In genomic region chr10:128175996-128176755, GRCm38 (mm10) we compare ENCODE assay signal across 8 mouse cellular contexts. TPM values are rescaled to one million over a fixed set of nuclear protein-coding genes. Genes with fewer than 3 reads are reported as not detected.
DNase-seq lines count a peak whose midpoint lies in the region; ATAC-seq and TF ChIP-seq lines count a peak whose summit lies in the region.

No protein-coding gene starts in this region.

- H3K4me2 ChIP-seq in heart, embryonic 13.5 days: peak overlapping the region; percentile 90
- H3K4me2 ChIP-seq in kidney, embryonic 15.5 days: peak overlapping the region; percentile 73
- H3K4me2 ChIP-seq in liver, embryonic 11.5 days: peak overlapping the region; percentile 61
- peak overlapping the region; percentile 69 for H3K4me2 ChIP-seq in stomach, embryonic 14.5 days (replicated peaks; ENCODE audit: low read depth, low read length)

- no peaks in the 10 kb centered on the region for H3K9me3 ChIP-seq in heart, embryonic 13.5 days
- H3K9me3 ChIP-seq in kidney, embryonic 15.5 days (replicated peaks): no peaks in the 10 kb centered on the region
- H3K9me3 ChIP-seq in liver, embryonic 11.5 days (ENCODE audit: control insufficient read depth, low read length): no peaks in the 10 kb centered on the region
- no peaks in the 10 kb centered on the region for H3K9me3 ChIP-seq in stomach, embryonic 14.5 days (ENCODE audit: control insufficient read depth, low read depth, low read length)

- peak; percentile 87 for DNase-seq in CD4-positive, CD25-positive, alpha-beta regulatory T cell, adult 2 months (ENCODE audit: low read depth, low spot score)
- DNase-seq in liver, embryonic 11.5 days (ENCODE audit: low spot score): peak; percentile 71

- H3K27me3 ChIP-seq in heart, embryonic 13.5 days (replicated peaks): no peaks in the 10 kb centered on the region
- H3K27me3 ChIP-seq in kidney, embryonic 15.5 days: no peaks in the 10 kb centered on the region
- H3K27me3 ChIP-seq in liver, embryonic 11.5 days (replicated peaks; ENCODE audit: control insufficient read depth, insufficient read depth, low read length): no peaks in the 10 kb centered on the region
- no peaks in the 10 kb centered on the region for H3K27me3 ChIP-seq in stomach, embryonic 14.5 days (ENCODE audit: control insufficient read depth, insufficient read depth, low read length)

- peak; percentile 62; the same call in 1 of the 2 replicates for ATAC-seq in heart, embryonic 13.5 days (ENCODE audit: extremely low read depth, insufficient number of reproducible peaks, low FRiP score, low TSS enrichment)
- peak; percentile 77 for ATAC-seq in kidney, embryonic 15.5 days (replicated peaks; ENCODE audit: low FRiP score)
- ATAC-seq in liver, embryonic 11.5 days (replicated peaks; ENCODE audit: low FRiP score): peak; percentile 86
- peak; percentile 97 for ATAC-seq in monocyte, adult 5-6 weeks (replicated peaks; ENCODE audit: insufficient number of reproducible peaks, low FRiP score, low TSS enrichment, poor library complexity, severe bottlenecking)
- ATAC-seq in stomach, embryonic 14.5 days (ENCODE audit: insufficient number of reproducible peaks, insufficient read depth, low FRiP score, low read depth): peak; percentile 87

- no peak for TF ChIP-seq CTCF in bone marrow, adult 2 months (IDR thresholded peaks at IDR 0.05; ENCODE audit: control insufficient read depth, insufficient read depth, low read length)
- no peak for TF ChIP-seq CTCF in embryonic fibroblast, embryonic 13.5 days (IDR thresholded peaks at IDR 0.05; ENCODE audit: borderline replicate concordance, insufficient read depth, low read length)

- no peak for TF ChIP-seq POLR2A in bone marrow, adult 2 months (IDR thresholded peaks at IDR 0.05; ENCODE audit: borderline replicate concordance, control insufficient read depth, low read depth, low read length)
- TF ChIP-seq POLR2A in embryonic fibroblast, embryonic 13.5 days (IDR thresholded peaks at IDR 0.05; ENCODE audit: low read depth, low read length): peak; percentile 49

- H3K4me3 ChIP-seq in bone marrow, adult 2 months (replicated peaks; ENCODE audit: control insufficient read depth, low read depth, low read length): peak overlapping the region; percentile 86
- peak overlapping the region; percentile 81 for H3K4me3 ChIP-seq in embryonic fibroblast, embryonic 13.5 days (ENCODE audit: insufficient read depth, low read length)
- peak overlapping the region; percentile 66 for H3K4me3 ChIP-seq in heart, embryonic 13.5 days
- H3K4me3 ChIP-seq in kidney, embryonic 15.5 days (replicated peaks): peak overlapping the region; percentile 74
- peak overlapping the region; percentile 51 for H3K4me3 ChIP-seq in liver, embryonic 11.5 days (ENCODE audit: low read depth, low read length)
- peak overlapping the region; percentile 69 for H3K4me3 ChIP-seq in stomach, embryonic 14.5 days (ENCODE audit: low read depth, low read length)

- under 1% methylated on average over 17 of the region's 17 CpGs for WGBS in bone marrow, adult 2 months
- under 1% methylated on average over 17 of the region's 17 CpGs for WGBS in heart, embryonic 13.5 days
- under 1% methylated on average over 17 of the region's 17 CpGs for WGBS in kidney, embryonic 15.5 days
- 1% methylated on average over 17 of the region's 17 CpGs for WGBS in liver, embryonic 11.5 days
- WGBS in stomach, embryonic 14.5 days: under 1% methylated on average over 16 of the region's 17 CpGs

- H3K9ac ChIP-seq in heart, embryonic 13.5 days: peak overlapping the region; percentile 93
- H3K9ac ChIP-seq in kidney, embryonic 15.5 days: peak overlapping the region; percentile 76
- peak overlapping the region; percentile 65 for H3K9ac ChIP-seq in liver, embryonic 11.5 days (ENCODE audit: low read depth, low read length)
- peak overlapping the region; percentile 58 for H3K9ac ChIP-seq in stomach, embryonic 14.5 days (replicated peaks; ENCODE audit: low read depth, low read length)

- no peak overlapping the region for H3K27ac ChIP-seq in bone marrow, adult 2 months (ENCODE audit: control insufficient read depth, insufficient read depth, low read depth, low read length, poor library complexity)
- peak overlapping the region; percentile 97 for H3K27ac ChIP-seq in embryonic fibroblast, embryonic 13.5 days (ENCODE audit: insufficient read depth, low read length)
- H3K27ac ChIP-seq in heart, embryonic 13.5 days (replicated peaks): peak overlapping the region; percentile 90
- peak overlapping the region; percentile 97 for H3K27ac ChIP-seq in kidney, embryonic 15.5 days
- H3K27ac ChIP-seq in liver, embryonic 11.5 days (ENCODE audit: low read depth, low read length): peak overlapping the region; percentile 38; the same call in 1 of the 2 replicates
- peak overlapping the region; percentile 94 for H3K27ac ChIP-seq in stomach, embryonic 14.5 days (ENCODE audit: low read length)

- peaks cover 1% of the 10 kb centered on the region for H3K4me1 ChIP-seq in bone marrow, adult 2 months (ENCODE audit: control insufficient read depth, insufficient read depth, low read length)
- peaks cover 8% of the 10 kb centered on the region for H3K4me1 ChIP-seq in embryonic fibroblast, embryonic 13.5 days (ENCODE audit: control insufficient read depth, insufficient read depth, low read length)
- peaks cover 44% of the 10 kb centered on the region for H3K4me1 ChIP-seq in heart, embryonic 13.5 days
- peaks cover 45% of the 10 kb centered on the region for H3K4me1 ChIP-seq in kidney, embryonic 15.5 days
- H3K4me1 ChIP-seq in liver, embryonic 11.5 days (replicated peaks; ENCODE audit: control insufficient read depth, insufficient read depth, low read length): peaks cover 17% of the 10 kb centered on the region
- H3K4me1 ChIP-seq in stomach, embryonic 14.5 days (ENCODE audit: control insufficient read depth, insufficient read depth, low read length): peaks cover 23% of the 10 kb centered on the region

- H3K36me3 ChIP-seq in heart, embryonic 13.5 days: no peaks in the 10 kb centered on the region
- H3K36me3 ChIP-seq in kidney, embryonic 15.5 days: no peaks in the 10 kb centered on the region
- H3K36me3 ChIP-seq in liver, embryonic 11.5 days (ENCODE audit: control insufficient read depth, insufficient read depth, low read length): no peaks in the 10 kb centered on the region
- no peaks in the 10 kb centered on the region for H3K36me3 ChIP-seq in stomach, embryonic 14.5 days (ENCODE audit: control insufficient read depth, insufficient read depth, low read length)

RNA-seq across cellular contexts. Expression of gene Rbms2, which starts 3.9 kb away (rescaled TPM):
- polyA plus RNA-seq in bone marrow, adult 2 months (2011; ENCODE audit: insufficient read depth, insufficient read length, low replicate concordance, missing spikeins): 5.9 and 16.2 TPM in 2 replicates
- 167 and 198 TPM in 2 replicates for polyA plus RNA-seq in embryonic fibroblast, embryonic 13.5 days (2011; ENCODE audit: insufficient read length, low read depth, missing spikeins)
- 35.4 and 37.3 TPM in 2 replicates for polyA plus RNA-seq in heart, embryonic 13.5 days (2015; fragmentation: Nextera tagmentation; extraction: Ambion mirVana)
- 40.6 and 42.8 TPM in 2 replicates for polyA plus RNA-seq in kidney, embryonic 15.5 days (2015; fragmentation: Nextera tagmentation; extraction: Ambion mirVana)
- polyA plus RNA-seq in liver, embryonic 11.5 days (2014; fragmentation: Nextera tagmentation; extraction: Ambion mirVana): 14.6 and 17.0 TPM in 2 replicates
- 2.2 to 23.9 TPM (median 6.5 TPM) in 3 replicates for total RNA-seq in monocyte, adult 5-6 weeks (2017)
- 29.5 and 35.6 TPM in 2 replicates for polyA plus RNA-seq in stomach, embryonic 14.5 days (2014; fragmentation: Nextera tagmentation; extraction: Ambion mirVana)

RNA-seq across cellular contexts. Expression of gene Gls2, which starts 18.1 kb away (rescaled TPM):
- polyA plus RNA-seq in bone marrow, adult 2 months (2011; ENCODE audit: insufficient read depth, insufficient read length, low replicate concordance, missing spikeins): 1.3 and 3.2 TPM in 2 replicates
- 1.1 and 1.2 TPM in 2 replicates for polyA plus RNA-seq in embryonic fibroblast, embryonic 13.5 days (2011; ENCODE audit: insufficient read length, low read depth, missing spikeins)
- polyA plus RNA-seq in heart, embryonic 13.5 days (2015; fragmentation: Nextera tagmentation; extraction: Ambion mirVana): 0.53 and 0.96 TPM in 2 replicates
- polyA plus RNA-seq in kidney, embryonic 15.5 days (2015; fragmentation: Nextera tagmentation; extraction: Ambion mirVana): 1.4 and 1.8 TPM in 2 replicates
- 3.1 and 3.4 TPM in 2 replicates for polyA plus RNA-seq in liver, embryonic 11.5 days (2014; fragmentation: Nextera tagmentation; extraction: Ambion mirVana)
- not detected in 3 replicates for total RNA-seq in monocyte, adult 5-6 weeks (2017)
- 0.78 and 0.84 TPM in 2 replicates for polyA plus RNA-seq in stomach, embryonic 14.5 days (2014; fragmentation: Nextera tagmentation; extraction: Ambion mirVana)

RNA-seq across cellular contexts. Expression of gene Spryd4, which starts 35.4 kb away (rescaled TPM):
- polyA plus RNA-seq in bone marrow, adult 2 months (2011; ENCODE audit: insufficient read depth, insufficient read length, low replicate concordance, missing spikeins): 5.1 and 5.3 TPM in 2 replicates
- 14.5 and 17.6 TPM in 2 replicates for polyA plus RNA-seq in embryonic fibroblast, embryonic 13.5 days (2011; ENCODE audit: insufficient read length, low read depth, missing spikeins)
- 40.7 and 40.8 TPM in 2 replicates for polyA plus RNA-seq in heart, embryonic 13.5 days (2015; fragmentation: Nextera tagmentation; extraction: Ambion mirVana)
- 32.8 and 34.3 TPM in 2 replicates for polyA plus RNA-seq in kidney, embryonic 15.5 days (2015; fragmentation: Nextera tagmentation; extraction: Ambion mirVana)
- polyA plus RNA-seq in liver, embryonic 11.5 days (2014; fragmentation: Nextera tagmentation; extraction: Ambion mirVana): 32.4 and 37.4 TPM in 2 replicates
- 5.1 to 9.0 TPM (median 7.3 TPM) in 3 replicates for total RNA-seq in monocyte, adult 5-6 weeks (2017)
- 33.5 and 33.7 TPM in 2 replicates for polyA plus RNA-seq in stomach, embryonic 14.5 days (2014; fragmentation: Nextera tagmentation; extraction: Ambion mirVana)

RNA-seq across cellular contexts. Expression of gene Mip, which starts 49.5 kb away (rescaled TPM):
- polyA plus RNA-seq in bone marrow, adult 2 months (2011; ENCODE audit: insufficient read depth, insufficient read length, low replicate concordance, missing spikeins): not detected in 2 replicates
- polyA plus RNA-seq in embryonic fibroblast, embryonic 13.5 days (2011; ENCODE audit: insufficient read length, low read depth, missing spikeins): not detected in 2 replicates
- polyA plus RNA-seq in heart, embryonic 13.5 days (2015; fragmentation: Nextera tagmentation; extraction: Ambion mirVana): not detected in 2 replicates
- not detected in 2 replicates for polyA plus RNA-seq in kidney, embryonic 15.5 days (2015; fragmentation: Nextera tagmentation; extraction: Ambion mirVana)
- 0.08 TPM in 1 of 2 replicates, not detected in the other for polyA plus RNA-seq in liver, embryonic 11.5 days (2014; fragmentation: Nextera tagmentation; extraction: Ambion mirVana)
- not detected in 3 replicates for total RNA-seq in monocyte, adult 5-6 weeks (2017)
- polyA plus RNA-seq in stomach, embryonic 14.5 days (2014; fragmentation: Nextera tagmentation; extraction: Ambion mirVana): 0.11 TPM in 1 of 2 replicates, not detected in the other

RNA-seq across cellular contexts. Expression of gene Timeless, which starts 55.7 kb away (rescaled TPM):
- 45.9 and 61.1 TPM in 2 replicates for polyA plus RNA-seq in bone marrow, adult 2 months (2011; ENCODE audit: insufficient read depth, insufficient read length, low replicate concordance, missing spikeins)
- polyA plus RNA-seq in embryonic fibroblast, embryonic 13.5 days (2011; ENCODE audit: insufficient read length, low read depth, missing spikeins): 9.7 and 18.9 TPM in 2 replicates
- polyA plus RNA-seq in heart, embryonic 13.5 days (2015; fragmentation: Nextera tagmentation; extraction: Ambion mirVana): 32.2 and 34.0 TPM in 2 replicates
- polyA plus RNA-seq in kidney, embryonic 15.5 days (2015; fragmentation: Nextera tagmentation; extraction: Ambion mirVana): 64.4 and 71.7 TPM in 2 replicates
- 67.5 and 71.2 TPM in 2 replicates for polyA plus RNA-seq in liver, embryonic 11.5 days (2014; fragmentation: Nextera tagmentation; extraction: Ambion mirVana)
- total RNA-seq in monocyte, adult 5-6 weeks (2017): 6.0 to 13.5 TPM (median 9.7 TPM) in 3 replicates
- 47.2 and 48.0 TPM in 2 replicates for polyA plus RNA-seq in stomach, embryonic 14.5 days (2014; fragmentation: Nextera tagmentation; extraction: Ambion mirVana)
